Mouse (Mus musculus): ENCODE data around the gene Shisal1. TPM values are rescaled to one million over a fixed set of nuclear protein-coding genes. Genes with fewer than 3 reads are reported as not detected.

Shisal1 gene
- polyA plus RNA-seq, 2 experiments: 5.8 to 7.7 TPM

DNA sequence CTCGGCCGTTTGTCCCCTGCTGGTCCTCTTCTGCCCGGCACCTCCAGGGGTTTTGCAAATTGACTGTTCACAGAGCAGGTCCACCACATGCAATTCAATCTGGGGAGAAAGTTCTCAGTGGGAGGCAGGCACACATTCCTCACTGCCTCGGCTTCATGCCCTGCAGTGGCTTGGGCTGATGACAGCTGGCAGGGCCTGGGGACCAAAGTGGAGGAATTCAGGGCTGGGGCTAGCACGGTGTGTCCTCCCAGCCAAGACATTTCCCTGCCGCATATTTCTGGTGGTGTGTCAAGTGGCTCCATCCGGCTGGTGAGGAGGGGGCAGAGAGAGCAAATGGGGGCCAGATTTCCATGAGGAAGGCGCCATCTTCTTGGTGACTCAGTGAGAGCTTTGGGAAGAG, 22.5 kb upstream of the Shisal1 start:
- H3K4me1 ChIP-seq (ENCODE audit: control insufficient read depth, insufficient read depth, low read length): peaks cover 9% of the 10 kb centered on the region; the same call in 1 of the 2 replicates
- ATAC-seq (ENCODE audit: low FRiP score, low read depth): peak; percentile 51; the same call in 1 of the 2 replicates
- TF ChIP-seq POLR2A (IDR thresholded peaks at IDR 0.05; ENCODE audit: borderline replicate concordance, extremely low read depth, insufficient read depth, insufficient read length): no peak

DNA sequence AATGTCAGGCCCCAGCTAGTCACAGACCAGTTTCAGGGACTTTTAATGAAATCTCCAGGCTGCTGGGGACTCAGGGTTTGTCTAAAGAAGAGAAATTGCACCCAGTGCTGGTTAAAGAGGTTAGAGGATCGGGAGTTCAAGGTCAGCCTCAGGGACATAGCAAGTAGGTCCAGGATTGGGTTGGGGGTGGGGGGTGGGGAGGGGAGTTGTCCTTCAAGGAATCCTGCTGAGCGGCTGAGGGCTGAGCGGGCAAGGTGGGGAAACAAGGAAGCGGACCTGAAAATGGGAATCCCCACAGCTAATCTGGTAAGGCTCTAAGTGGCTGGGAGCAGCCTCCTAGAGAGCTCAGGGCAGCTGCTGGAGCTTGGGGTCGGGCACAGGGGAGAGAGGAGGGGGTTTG, 20.9 kb upstream of the Shisal1 start:
- no peak for TF ChIP-seq POLR2A (IDR thresholded peaks at IDR 0.05; ENCODE audit: borderline replicate concordance, extremely low read depth, insufficient read depth, insufficient read length)
- Histone ChIP-seq H3K36me3 (ENCODE audit: control insufficient read depth, insufficient read depth, low read length) (no peaks in the 10 kb centered on the region), H3K27me3 (ENCODE audit: control insufficient read depth, insufficient read depth, low read length) (no peaks in the 10 kb centered on the region), H3K9ac (ENCODE audit: low read depth, low read length, severe bottlenecking) (no peak overlapping the region), H3K4me3 (replicated peaks; ENCODE audit: low read length) (no peak overlapping the region), H3K27ac (replicated peaks; ENCODE audit: low read depth, low read length) (no peak overlapping the region), H3K9me3 (ENCODE audit: control insufficient read depth, low read length) (no peaks in the 10 kb centered on the region), H3K4me1 (ENCODE audit: control insufficient read depth, insufficient read depth, low read length) (peaks cover 9% of the 10 kb centered on the region; the same call in 1 of the 2 replicates), H3K4me2 (replicated peaks; ENCODE audit: low read depth, low read length, severe bottlenecking) (no peak overlapping the region)
- no peak for DNase-seq (ENCODE audit: low spot score)
- 60% methylated on average over 5 of the region's 5 CpGs for WGBS
- no peak for ATAC-seq (ENCODE audit: low FRiP score, low read depth)

More for the DNA sequence above, 22.5 kb upstream of the Shisal1 start:
- Histone ChIP-seq H3K36me3 (ENCODE audit: control insufficient read depth, insufficient read depth, low read length) (no peaks in the 10 kb centered on the region), H3K9me3 (ENCODE audit: control insufficient read depth, low read length) (no peaks in the 10 kb centered on the region), H3K27me3 (ENCODE audit: control insufficient read depth, insufficient read depth, low read length) (no peaks in the 10 kb centered on the region), H3K4me2 (replicated peaks; ENCODE audit: low read depth, low read length, severe bottlenecking) (no peak overlapping the region), H3K4me3 (replicated peaks; ENCODE audit: low read length) (no peak overlapping the region), H3K27ac (replicated peaks; ENCODE audit: low read depth, low read length) (no peak overlapping the region), H3K9ac (ENCODE audit: low read depth, low read length, severe bottlenecking) (no peak overlapping the region)
- DNase-seq (ENCODE audit: low spot score): peak; percentile 48
- WGBS: 40% methylated on average over 8 of the region's 8 CpGs

DNA sequence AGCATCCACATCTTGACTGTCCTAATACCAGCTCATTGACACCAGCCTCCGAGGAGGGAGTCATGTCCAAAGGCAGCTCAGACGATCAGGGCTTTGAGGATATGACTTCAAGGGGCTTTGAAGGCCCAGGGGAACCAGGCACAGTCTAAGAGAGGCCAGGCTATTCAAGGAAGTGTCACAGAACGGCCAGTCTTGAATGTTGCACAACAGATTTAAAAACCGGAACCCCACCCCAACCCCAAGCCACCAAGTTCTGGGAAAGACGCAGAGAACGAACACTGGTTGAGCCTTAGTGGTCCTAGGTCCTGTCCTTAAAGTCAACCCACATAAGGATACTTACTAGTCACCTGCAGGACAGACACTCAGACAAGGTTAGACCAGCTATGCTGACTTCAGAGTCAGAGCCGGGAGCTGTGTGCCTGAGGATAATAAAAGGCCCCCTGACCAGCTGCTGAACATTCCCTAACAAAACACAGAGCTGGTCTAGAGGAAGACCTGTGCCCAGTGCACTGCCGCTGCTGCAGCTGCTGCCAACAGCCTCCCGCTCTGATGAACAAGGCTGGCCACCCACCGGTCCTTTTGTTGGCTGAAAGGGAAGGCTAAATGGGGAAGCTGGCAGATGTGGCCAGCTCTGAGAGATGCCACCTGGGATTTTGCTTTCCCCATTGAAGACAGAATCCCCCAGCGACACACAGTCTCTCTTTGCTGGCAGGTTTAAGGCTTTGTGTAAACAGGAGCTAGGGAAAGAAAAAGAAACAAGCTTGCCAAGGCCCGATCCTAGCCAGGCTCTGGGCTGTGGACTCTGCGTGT, 19.8 kb upstream of the Shisal1 start:
- Histone ChIP-seq H3K4me2 (replicated peaks; ENCODE audit: low read depth, low read length, severe bottlenecking) (no peak overlapping the region), H3K27ac (replicated peaks; ENCODE audit: low read depth, low read length) (0 out of 2 replicates have a peak overlapping the region, but pooled peaks have one; percentile 1), H3K4me3 (replicated peaks; ENCODE audit: low read length) (no peak overlapping the region), H3K9me3 (ENCODE audit: control insufficient read depth, low read length) (no peaks in the 10 kb centered on the region), H3K4me1 (ENCODE audit: control insufficient read depth, insufficient read depth, low read length) (peaks cover 9% of the 10 kb centered on the region; the same call in 1 of the 2 replicates), H3K27me3 (ENCODE audit: control insufficient read depth, insufficient read depth, low read length) (no peaks in the 10 kb centered on the region), H3K36me3 (ENCODE audit: control insufficient read depth, insufficient read depth, low read length) (no peaks in the 10 kb centered on the region), H3K9ac (ENCODE audit: low read depth, low read length, severe bottlenecking) (no peak overlapping the region)
- TF ChIP-seq POLR2A (IDR thresholded peaks at IDR 0.05; ENCODE audit: borderline replicate concordance, extremely low read depth, insufficient read depth, insufficient read length): no peak
- WGBS: 41% methylated on average over 13 of the region's 13 CpGs
- ATAC-seq (ENCODE audit: low FRiP score, low read depth) (no peak), DNase-seq (ENCODE audit: low spot score) (peak; percentile 38)

DNA sequence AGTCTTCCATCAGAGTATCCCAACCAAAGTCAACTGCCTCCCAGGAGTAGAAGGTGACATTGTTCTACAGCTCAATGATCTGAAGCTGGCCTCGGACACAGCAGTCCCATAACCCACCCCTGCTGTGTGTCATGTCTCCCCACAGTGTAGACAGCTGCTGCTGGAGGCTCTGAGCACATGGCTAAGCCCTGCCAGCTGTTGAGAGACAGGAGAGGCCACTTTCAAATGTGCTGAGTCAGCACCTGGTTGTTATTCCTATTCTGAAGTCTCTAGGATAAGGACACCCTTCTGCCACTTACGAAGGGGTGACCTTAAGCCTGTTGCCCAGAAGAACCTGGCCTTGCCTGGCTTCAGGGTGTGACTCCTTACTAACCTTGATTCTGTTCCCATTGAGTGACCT, 14.5 kb upstream of the Shisal1 start:
- H3K4me2 ChIP-seq (replicated peaks; ENCODE audit: low read depth, low read length, severe bottlenecking): no peak overlapping the region
- H3K9me3 ChIP-seq (ENCODE audit: control insufficient read depth, low read length): no peaks in the 10 kb centered on the region
- no peaks in the 10 kb centered on the region for H3K27me3 ChIP-seq (ENCODE audit: control insufficient read depth, insufficient read depth, low read length)
- no peaks in the 10 kb centered on the region for H3K36me3 ChIP-seq (ENCODE audit: control insufficient read depth, insufficient read depth, low read length)
- ATAC-seq (ENCODE audit: low FRiP score, low read depth): no peak
- no peaks in the 10 kb centered on the region for H3K4me1 ChIP-seq (ENCODE audit: control insufficient read depth, insufficient read depth, low read length)
- DNase-seq (ENCODE audit: low spot score): no peak
- H3K4me3 ChIP-seq (replicated peaks; ENCODE audit: low read length): no peak overlapping the region
- no peak for TF ChIP-seq POLR2A (IDR thresholded peaks at IDR 0.05; ENCODE audit: borderline replicate concordance, extremely low read depth, insufficient read depth, insufficient read length)
- no peak overlapping the region for H3K9ac ChIP-seq (ENCODE audit: low read depth, low read length, severe bottlenecking)
- H3K27ac ChIP-seq (replicated peaks; ENCODE audit: low read depth, low read length): no peak overlapping the region
- 68% methylated on average over 2 of the region's 2 CpGs for WGBS

DNA sequence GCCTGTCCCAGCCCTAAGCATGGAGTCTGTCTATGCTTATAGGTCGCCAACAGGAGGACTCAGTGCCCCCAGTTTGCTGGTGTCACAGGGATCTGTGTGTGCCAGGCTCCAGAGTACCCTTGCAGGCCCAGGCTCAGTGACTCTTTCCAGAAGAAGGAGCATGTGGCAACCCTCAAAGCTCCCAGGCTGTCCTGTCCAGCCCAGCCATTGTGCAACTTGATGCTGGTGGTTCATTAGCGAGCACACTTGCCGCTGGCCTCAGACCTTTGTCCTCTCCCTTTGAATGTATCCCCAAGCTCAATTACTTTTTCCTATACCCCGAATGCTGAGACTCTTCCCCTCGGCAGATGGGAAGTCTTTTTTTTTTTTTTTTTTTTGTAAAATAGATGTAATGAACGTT, 12.1 kb upstream of the Shisal1 start:
- no peak overlapping the region for H3K4me3 ChIP-seq (replicated peaks; ENCODE audit: low read length)
- no peaks in the 10 kb centered on the region for H3K9me3 ChIP-seq (ENCODE audit: control insufficient read depth, low read length)
- no peaks in the 10 kb centered on the region for H3K4me1 ChIP-seq (ENCODE audit: control insufficient read depth, insufficient read depth, low read length)
- ATAC-seq (ENCODE audit: low FRiP score, low read depth): no peak
- no peak overlapping the region for H3K27ac ChIP-seq (replicated peaks; ENCODE audit: low read depth, low read length)
- H3K27me3 ChIP-seq (ENCODE audit: control insufficient read depth, insufficient read depth, low read length): no peaks in the 10 kb centered on the region
- no peak overlapping the region for H3K9ac ChIP-seq (ENCODE audit: low read depth, low read length, severe bottlenecking)
- H3K4me2 ChIP-seq (replicated peaks; ENCODE audit: low read depth, low read length, severe bottlenecking): no peak overlapping the region
- DNase-seq (ENCODE audit: low spot score): no peak
- 71% methylated on average over 6 of the region's 6 CpGs for WGBS
- TF ChIP-seq POLR2A (IDR thresholded peaks at IDR 0.05; ENCODE audit: borderline replicate concordance, extremely low read depth, insufficient read depth, insufficient read length): no peak
- H3K36me3 ChIP-seq (ENCODE audit: control insufficient read depth, insufficient read depth, low read length): no peaks in the 10 kb centered on the region

All from limb, embryonic 14.5 days (tissue).